Mouse (Mus musculus) effector memory CD4-positive, alpha-beta T cell, adult 5 months (primary cell): Measurements from ENCODE around the gene Olfr1312. TPM values are rescaled to one million over a fixed set of nuclear protein-coding genes. Genes with fewer than 3 reads are reported as not detected.

Source experiments
- polyA plus RNA-seq: library from polyadenylated mRNA; unstranded; fragments of 100-300 nt; shearing (Covaris generic); gene quantifications from one replicate; pipeline ENCODE4 v1.2.1, GENCODE M21; 2017

Gene Olfr1312
- polyA plus RNA-seq: 0.17 TPM

DNA sequence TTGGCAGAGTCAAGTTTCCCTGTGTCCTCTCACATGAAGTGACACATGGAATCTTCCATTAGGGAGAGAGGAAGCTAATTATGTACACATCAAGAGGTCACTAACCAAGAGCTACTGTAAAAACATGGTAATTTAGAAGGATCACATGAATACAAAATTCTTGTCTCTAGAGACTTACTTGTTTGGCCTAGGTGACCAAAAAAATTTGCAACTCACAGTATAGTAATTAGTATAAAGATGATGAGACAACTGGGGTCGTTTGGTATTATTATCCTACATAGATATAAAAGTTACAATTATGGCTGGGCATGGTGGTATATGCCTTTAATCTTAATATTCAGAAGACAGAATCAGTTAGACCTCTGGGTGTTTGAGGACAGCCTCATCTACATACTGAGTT, at the start of gene Olfr1312:
Gene Olfr1312 (minus strand): TSS at position 101 of the 400 bp plus-strand sequence.

DNA sequence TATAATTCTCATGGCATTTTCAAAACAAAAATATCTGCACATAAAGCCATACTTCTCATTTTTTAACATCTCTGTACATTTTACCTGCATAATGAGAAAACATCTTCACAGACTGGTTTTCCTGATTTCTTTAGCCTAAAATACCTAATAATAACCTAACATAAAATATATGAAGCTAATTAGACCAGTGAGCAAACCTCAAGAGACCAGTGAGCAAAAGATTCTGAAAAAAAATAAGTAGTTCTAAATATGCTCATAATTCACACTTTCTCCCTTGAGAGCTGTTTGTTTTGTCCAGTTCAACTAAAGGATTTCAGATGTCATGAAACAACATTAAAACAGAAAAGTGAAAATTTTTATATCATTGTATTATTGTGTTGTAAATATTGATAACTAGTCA, 46.6 kb upstream of the Olfr1312 start, which contains the start of gene Olfr1314:
Gene Olfr1314 (minus strand): TSS at position 101 of the 400 bp plus-strand sequence.

GRCm38 (mm10) chr2:112077743-112078142, 27.7 kb upstream of the Olfr1312 start, which contains the start of gene Olfr1313:
Gene Olfr1313 (minus strand): TSS chr2:112077843.

GRCm38 (mm10) chr2:112024312-112024711, 25.7 kb downstream of the Olfr1312 start, which contains the start of gene Olfr1311:
Gene Olfr1311 (minus strand): TSS chr2:112024412.

GRCm38 (mm10) chr2:112012608-112013007, 37.4 kb downstream of the Olfr1312 start, which contains the start of gene Olfr1310:
Gene Olfr1310 (minus strand): TSS chr2:112012708.

DNA sequence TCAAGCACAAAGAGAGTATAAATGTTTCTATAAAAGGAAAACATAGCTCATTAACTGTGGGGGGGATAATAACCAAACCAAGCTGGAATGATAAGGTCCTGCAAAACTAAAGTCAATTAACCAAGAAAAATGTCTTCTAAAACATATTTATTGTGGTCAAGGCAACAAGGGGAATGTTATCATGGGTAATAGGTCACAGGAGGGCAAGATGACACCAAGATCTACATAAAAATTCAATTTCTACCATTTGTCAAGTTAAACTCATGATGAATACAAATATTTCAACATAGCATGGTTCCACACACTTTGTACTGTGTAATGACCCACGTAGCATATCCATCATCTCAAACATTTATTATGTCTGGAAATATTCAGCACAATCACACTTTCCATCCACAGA, 59.9 kb downstream of the Olfr1312 start, which contains the start of gene Olfr1309:
Gene Olfr1309 (minus strand): TSS at position 101 of the 400 bp plus-strand sequence.

Other genes with a start within 250 kb of the Olfr1312 start
- not detected for gene Olfr1303, start 229.9 kb downstream of the Olfr1312 start, polyA plus RNA-seq
- not detected for gene Olfr1305, start 173.1 kb downstream of the Olfr1312 start, polyA plus RNA-seq
- gene Olfr1306, start 134.0 kb downstream of the Olfr1312 start, polyA plus RNA-seq: not detected
- 0.07 TPM for gene Olfr1307, start 100.8 kb downstream of the Olfr1312 start, polyA plus RNA-seq
- gene Olfr1308, start 85.3 kb downstream of the Olfr1312 start, polyA plus RNA-seq: not detected
- gene Olfr1309, start 60.0 kb downstream of the Olfr1312 start, polyA plus RNA-seq: not detected
- not detected for gene Olfr1310, start 37.5 kb downstream of the Olfr1312 start, polyA plus RNA-seq
- gene Olfr1311, start 25.8 kb downstream of the Olfr1312 start, polyA plus RNA-seq: not detected
- gene Olfr1313, start 27.6 kb upstream of the Olfr1312 start, polyA plus RNA-seq: not detected
- gene Olfr1314, start 46.5 kb upstream of the Olfr1312 start, polyA plus RNA-seq: not detected
- not detected for gene Olfr1315-ps1, start 65.2 kb upstream of the Olfr1312 start, polyA plus RNA-seq
- gene Olfr1316, start 84.7 kb upstream of the Olfr1312 start, polyA plus RNA-seq: not detected
- gene Olfr1317, start 90.1 kb upstream of the Olfr1312 start, polyA plus RNA-seq: not detected
- gene Olfr1318, start 104.0 kb upstream of the Olfr1312 start, polyA plus RNA-seq: not detected
- 96.7 TPM for gene Lpcat4, start 189.2 kb upstream of the Olfr1312 start, polyA plus RNA-seq
- gene Nutm1, start 209.1 kb upstream of the Olfr1312 start, polyA plus RNA-seq: not detected
- 131 TPM for gene Nop10, start 211.7 kb upstream of the Olfr1312 start, polyA plus RNA-seq
- gene Slc12a6, start 215.6 kb upstream of the Olfr1312 start, polyA plus RNA-seq: 39.5 TPM
- gene Gm21985, start 216.1 kb upstream of the Olfr1312 start, polyA plus RNA-seq: not detected